In the genomic region with DNA sequence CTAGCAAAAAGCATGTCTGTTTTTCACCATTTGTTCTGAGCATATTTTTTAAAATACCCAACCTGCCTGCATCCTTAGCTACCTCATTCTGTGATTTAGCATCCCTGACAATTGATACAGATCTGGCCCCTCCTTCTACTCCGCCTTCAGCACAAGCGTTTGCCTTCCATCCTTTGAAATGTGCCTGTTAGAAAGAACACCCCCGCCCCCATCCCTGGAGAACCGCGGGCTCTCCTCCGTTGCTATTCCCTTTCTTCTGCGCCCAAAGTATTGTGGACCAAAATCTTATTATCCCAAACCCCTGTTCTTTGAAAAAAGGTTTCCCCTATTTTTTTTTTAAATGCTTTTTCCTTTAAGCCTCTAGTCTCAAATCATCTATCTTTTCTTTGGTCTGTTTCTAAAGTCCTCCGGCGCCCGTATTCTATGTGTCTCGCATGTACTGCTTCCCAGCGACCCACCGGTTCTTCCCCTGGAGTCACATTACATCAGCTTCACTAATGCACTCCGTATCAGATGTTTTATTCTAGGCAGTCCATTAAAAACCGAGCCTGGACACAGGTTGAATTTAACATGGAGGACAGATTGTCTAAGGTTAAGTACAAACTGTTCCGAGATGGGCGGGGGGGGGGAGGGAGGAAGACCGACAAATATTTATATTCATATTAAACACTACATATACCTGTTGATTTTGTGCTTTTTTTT, we compare ENCODE assay signal across 8 mouse cellular contexts. TPM values are rescaled to one million over a fixed set of nuclear protein-coding genes. Genes with fewer than 3 reads are reported as not detected.
DNase-seq lines count a peak whose midpoint lies in the region; ATAC-seq and TF ChIP-seq lines count a peak whose summit lies in the region.
"Had no signal": no experiment of that assay in that cellular context is flagged by ENCODE, and none has a peak within 500 bp of the region (broad histone marks: within the 10 kb centered on the region; RNA-seq: fewer than 3 reads in every experiment).

No protein-coding gene starts in this region.

- H3K9me3 ChIP-seq in forebrain, embryonic 13.5 days (replicated peaks): no peaks in the 10 kb centered on the region
- H3K9me3 ChIP-seq in neural tube, embryonic 15.5 days (replicated peaks): no peaks in the 10 kb centered on the region

- H3K27me3 ChIP-seq in forebrain, embryonic 13.5 days: no peaks in the 10 kb centered on the region
- H3K27me3 ChIP-seq in neural tube, embryonic 15.5 days (replicated peaks): no peaks in the 10 kb centered on the region; the same call in 1 of the 2 replicates
- H3K27me3 ChIP-seq in thymus, adult 2 months (ENCODE audit: control insufficient read depth, insufficient read depth, low read length): peaks cover 3% of the 10 kb centered on the region; the same call in 1 of the 2 replicates

- H3K27ac ChIP-seq in bone marrow macrophage, adult 2 months (ENCODE audit: insufficient read depth, low read depth, low read length): no peak overlapping the region
- peak overlapping the region; percentile 85 for H3K27ac ChIP-seq in forebrain, embryonic 13.5 days
- peak overlapping the region; percentile 86 for H3K27ac ChIP-seq in neural tube, embryonic 15.5 days (replicated peaks)
- no peak overlapping the region for H3K27ac ChIP-seq in thymus, adult 2 months (ENCODE audit: control insufficient read depth, insufficient read depth, low read length)

- no peak for TF ChIP-seq POLR2A in bone marrow macrophage, adult 2 months (IDR thresholded peaks at IDR 0.05; ENCODE audit: borderline replicate concordance, low read depth, low read length)
- no peak for TF ChIP-seq POLR2A in thymus, adult 2 months (IDR thresholded peaks at IDR 0.05; ENCODE audit: control insufficient read depth, extremely low read depth, insufficient read depth, low read length, poor library complexity)

- under 1% methylated on average over 18 of the region's 18 CpGs for WGBS in forebrain, embryonic 13.5 days
- under 1% methylated on average over 18 of the region's 18 CpGs for WGBS in neural tube, embryonic 15.5 days
- 5% methylated on average over 18 of the region's 18 CpGs for WGBS in thymus, adult 2 months

- H3K4me2 ChIP-seq in forebrain, embryonic 13.5 days: peak overlapping the region; percentile 66
- H3K4me2 ChIP-seq in neural tube, embryonic 15.5 days: peak overlapping the region; percentile 68

- peaks cover 15% of the 10 kb centered on the region for H3K4me1 ChIP-seq in bone marrow macrophage, adult 2 months (ENCODE audit: control insufficient read depth, insufficient read depth, low read length)
- H3K4me1 ChIP-seq in forebrain, embryonic 13.5 days: peaks cover 38% of the 10 kb centered on the region
- peaks cover 33% of the 10 kb centered on the region for H3K4me1 ChIP-seq in neural tube, embryonic 15.5 days
- peaks cover 8% of the 10 kb centered on the region for H3K4me1 ChIP-seq in thymus, adult 2 months (replicated peaks; ENCODE audit: control insufficient read depth, insufficient read depth, low read length)

- peak overlapping the region; percentile 70 for H3K4me3 ChIP-seq in bone marrow macrophage, adult 2 months (ENCODE audit: insufficient read depth, low read length)
- peak overlapping the region; percentile 74 for H3K4me3 ChIP-seq in forebrain, embryonic 13.5 days
- H3K4me3 ChIP-seq in neural tube, embryonic 15.5 days (replicated peaks): peak overlapping the region; percentile 85
- no peak overlapping the region for H3K4me3 ChIP-seq in thymus, adult 2 months (ENCODE audit: control insufficient read depth, insufficient read depth, low read length)
- H3K4me3 ChIP-seq: myocyte had no signal

- intact Hi-C loops in left cerebral cortex, postnatal 36 days (cut with DNase I): loop anchor here (5.0 to 10.0 kb wide), 4 partner anchors 58 to 421 kb away; partner anchors contain the start of genes Apbb2 and Nsun7

- no peak for TF ChIP-seq CTCF in bone marrow macrophage, adult 2 months (IDR thresholded peaks at IDR 0.05; ENCODE audit: low read depth, low read length)
- TF ChIP-seq CTCF in thymus, adult 2 months (IDR thresholded peaks at IDR 0.05; ENCODE audit: borderline replicate concordance, control insufficient read depth, extremely low read depth, insufficient read depth, low read length, poor library complexity): no peak

- H3K36me3 ChIP-seq in forebrain, embryonic 13.5 days (ENCODE audit: poor library complexity, severe bottlenecking): peaks cover 8% of the 10 kb centered on the region; the same call in 1 of the 2 replicates
- H3K36me3 ChIP-seq in neural tube, embryonic 15.5 days: 0 out of 2 replicates have a peak, but pooled peaks cover 6% of the 10 kb centered on the region
- no peaks in the 10 kb centered on the region for H3K36me3 ChIP-seq in thymus, adult 2 months (ENCODE audit: control insufficient read depth, insufficient read depth, low read length)

- peak; percentile 28 for ATAC-seq in forebrain, embryonic 13.5 days
- peak; percentile 37 for ATAC-seq in neural tube, embryonic 15.5 days (ENCODE audit: low FRiP score)

- H3K9ac ChIP-seq in forebrain, embryonic 13.5 days: peak overlapping the region; percentile 89
- H3K9ac ChIP-seq in neural tube, embryonic 15.5 days (replicated peaks): peak overlapping the region; percentile 54

- peak; percentile 30 for DNase-seq in ES-CJ7 (ENCODE audit: low read depth, low spot score)
- DNase-seq in left cerebral cortex, postnatal 36 days (ENCODE audit: low spot score in 2 of 2): peak; percentile 56 to 69
- DNase-seq in thymus, adult 2 months: no peak
- DNase-seq in Muller cell, postnatal 12 days (ENCODE audit: inconsistent ontology term): no peak

RNA-seq across cellular contexts. Expression of gene Uchl1, which starts 0.6 kb away (rescaled TPM):
- polyA plus RNA-seq in bone marrow macrophage, adult 2 months (2012; ENCODE audit: insufficient read depth, insufficient read length, missing spikeins): 13.2 and 14.0 TPM in 2 replicates
- 833 and 867 TPM in 2 replicates for polyA plus RNA-seq in forebrain, embryonic 13.5 days (2015; fragmentation: Nextera tagmentation; extraction: Ambion mirVana)
- total RNA-seq in left cerebral cortex, postnatal 36 days (2021): 100 to 1,000 TPM; 889 to 972 TPM
- polyA plus RNA-seq in neural tube, embryonic 15.5 days (2015; fragmentation: Nextera tagmentation; extraction: Ambion mirVana): 1,207 and 1,502 TPM in 2 replicates
- 4.8 and 5.1 TPM in 2 replicates for polyA plus RNA-seq in thymus, adult 2 months (2012; rRNA removed)

RNA-seq across cellular contexts. Expression of gene Apbb2, which starts 56.8 kb away (rescaled TPM):
- 13.9 and 22.5 TPM in 2 replicates for polyA plus RNA-seq in bone marrow macrophage, adult 2 months (2012; ENCODE audit: insufficient read depth, insufficient read length, missing spikeins)
- 63.0 and 64.3 TPM in 2 replicates for polyA plus RNA-seq in forebrain, embryonic 13.5 days (2015; fragmentation: Nextera tagmentation; extraction: Ambion mirVana)
- 10 to 100 TPM; 57.3 to 64.0 TPM for total RNA-seq in left cerebral cortex, postnatal 36 days (2021)
- 98.8 and 118 TPM in 2 replicates for polyA plus RNA-seq in neural tube, embryonic 15.5 days (2015; fragmentation: Nextera tagmentation; extraction: Ambion mirVana)
- polyA plus RNA-seq in thymus, adult 2 months (2012; rRNA removed): 2.6 and 3.6 TPM in 2 replicates

Comparison
In these comparisons a context has a peak if more than half of its experiments do, and no peak if none do; other contexts are left out.
1. DNase-seq: peak in ES-CJ7 (single experiment) and left cerebral cortex, postnatal 36 days (2 of 2); none in thymus, adult 2 months (single experiment) and Muller cell, postnatal 12 days (single experiment).
2. H3K27ac ChIP-seq: peak in forebrain, embryonic 13.5 days (single experiment) and neural tube, embryonic 15.5 days (single experiment); none in bone marrow macrophage, adult 2 months (single experiment) and thymus, adult 2 months (single experiment).
3. RNA of gene Uchl1, which starts 0.6 kb away (polyA plus RNA-seq): 1,207 to 1,502 TPM in neural tube, embryonic 15.5 days and 833 to 867 TPM in forebrain, embryonic 13.5 days; 13.2 to 14.0 TPM in bone marrow macrophage, adult 2 months and 4.8 to 5.1 TPM in thymus, adult 2 months; every median in the first group is over 10 times any median in the second.